Mouse (Mus musculus) thymus, adult 2 months (tissue): Measurements from ENCODE around the gene AB124611. TPM values are rescaled to one million over a fixed set of nuclear protein-coding genes. Genes with fewer than 3 reads are reported as not detected.

ENCODE experiments used
- DNase-seq: peaks from one replicate; pipeline ENCODE4 v3.0.0; 2021
- H3K27ac ChIP-seq: fragments of 200-500 bp; 2 replicates; pipeline ENCODE4 v1.5.1; 2012; ENCODE audit warnings: low read length, control low read depth; ENCODE audit not compliant: control insufficient read depth, insufficient read depth
- H3K27me3 ChIP-seq: fragments of 200-500 bp; 2 replicates; pipeline ENCODE4 v1.6.1; 2012; ENCODE audit warnings: mild to moderate bottlenecking, low read length, moderate library complexity, mixed read lengths; ENCODE audit not compliant: control insufficient read depth, insufficient read depth
- H3K36me3 ChIP-seq: fragments of 200-500 bp; 2 replicates; pipeline ENCODE4 v1.6.1; 2012; ENCODE audit warnings: mild to moderate bottlenecking, low read length, moderate library complexity; ENCODE audit not compliant: control insufficient read depth, insufficient read depth
- H3K4me1 ChIP-seq: fragments of 200-500 bp; replicated peaks from 2 replicates; pipeline ENCODE4 v1.6.1; 2012; ENCODE audit warnings: low read length; ENCODE audit not compliant: control insufficient read depth, insufficient read depth
- H3K4me3 ChIP-seq: fragments of 200-500 bp; 2 replicates; pipeline ENCODE4 v1.5.1; 2012; ENCODE audit warnings: mild to moderate bottlenecking, low read length, control low read depth, moderate library complexity; ENCODE audit not compliant: control insufficient read depth, insufficient read depth
- CTCF ChIP-seq: fragments of 200-500 bp; IDR thresholded peaks from 2 replicates; pipeline ENCODE4 v1.5.1; 2012; ENCODE audit warnings: mild to moderate bottlenecking, control low read depth, low read length, moderate library complexity, borderline replicate concordance; ENCODE audit not compliant: control insufficient read depth, poor library complexity, insufficient read depth; ENCODE audit errors: extremely low read depth
- POLR2A ChIP-seq: fragments of 200-500 bp; IDR thresholded peaks from 2 replicates; pipeline ENCODE4 v1.6.1; 2012; ENCODE audit warnings: mild to moderate bottlenecking, low read length, control low read depth, moderate library complexity; ENCODE audit not compliant: control insufficient read depth, poor library complexity, insufficient read depth; ENCODE audit errors: extremely low read depth
- WGBS: fragments of 180-500 bp; shearing (Covaris S2); methylation state at CpG from one replicate; pipeline ENCODE4 v1.1.7; 2018; 5-methylcytosine and 5-hydroxymethylcytosine counted together
- polyA plus RNA-seq: library from polyadenylated mRNA; depleted of rRNA; stranded (reverse); fragments of >200 nt; gene quantifications from 2 replicates; pipeline ENCODE4 v1.2.3, GENCODE M21; 2012

AB124611 gene
- polyA plus RNA-seq, 1 experiment: 31.1 TPM

- H3K4me1 ChIP-seq: peaks cover 8% of the 10 kb centered on the region
- no peaks in the 10 kb centered on the region for H3K36me3 ChIP-seq
- WGBS: 94% methylated on average over 2 of the region's 2 CpGs
Measured at GRCm38 (mm10) chr9:21551049-21551448, 25.1 kb downstream of the AB124611 start.

GRCm38 (mm10) chr9:21553607-21554273 lies 27.8 kb downstream of the AB124611 start:
- Histone ChIP-seq H3K27me3 (no peaks in the 10 kb centered on the region), H3K36me3 (no peaks in the 10 kb centered on the region), H3K27ac (no peak overlapping the region), H3K4me3 (no peak overlapping the region), H3K4me1 (no peaks in the 10 kb centered on the region)
- 90% methylated on average over 6 of the region's 6 CpGs for WGBS
- DNase-seq: no peak
- TF ChIP-seq CTCF (no peak), POLR2A (no peak)

More at GRCm38 (mm10) chr9:21551049-21551448, 25.1 kb downstream of the AB124611 start:
- no peaks in the 10 kb centered on the region for H3K27me3 ChIP-seq
- no peak for TF ChIP-seq POLR2A
- no peak for TF ChIP-seq CTCF
- no peak for DNase-seq
- no peak overlapping the region for H3K27ac ChIP-seq
- H3K4me3 ChIP-seq: no peak overlapping the region

- no peak for TF ChIP-seq CTCF
- TF ChIP-seq POLR2A: no peak
- no peaks in the 10 kb centered on the region for H3K27me3 ChIP-seq
- DNase-seq: no peak
- H3K4me1 ChIP-seq: no peaks in the 10 kb centered on the region
- H3K36me3 ChIP-seq: no peaks in the 10 kb centered on the region
- H3K4me3 ChIP-seq: no peak overlapping the region
- no peak overlapping the region for H3K27ac ChIP-seq
- 95% methylated on average over 6 of the region's 6 CpGs for WGBS
Measured at GRCm38 (mm10) chr9:21555198-21555742, 29.3 kb downstream of the AB124611 start.

GRCm38 (mm10) chr9:21556996-21557395 lies 31.0 kb downstream of the AB124611 start:
- TF ChIP-seq CTCF (no peak), POLR2A (no peak)
- no peak for DNase-seq
- H3K27ac ChIP-seq: no peak overlapping the region
- no peak overlapping the region for H3K4me3 ChIP-seq
- H3K36me3 ChIP-seq: no peaks in the 10 kb centered on the region
- H3K27me3 ChIP-seq: no peaks in the 10 kb centered on the region
- no peaks in the 10 kb centered on the region for H3K4me1 ChIP-seq
- 92% methylated on average over 2 of the region's 2 CpGs for WGBS

- Histone ChIP-seq H3K4me1 (no peaks in the 10 kb centered on the region), H3K27ac (no peak overlapping the region), H3K36me3 (no peaks in the 10 kb centered on the region), H3K4me3 (no peak overlapping the region), H3K27me3 (no peaks in the 10 kb centered on the region)
- no peak for TF ChIP-seq POLR2A
- TF ChIP-seq CTCF: no peak
- WGBS: 97% methylated on average over 2 of the region's 2 CpGs
- no peak for DNase-seq
Measured at GRCm38 (mm10) chr9:21557556-21557955, 31.6 kb downstream of the AB124611 start.

- no peaks in the 10 kb centered on the region for H3K4me1 ChIP-seq
- H3K27me3 ChIP-seq: no peaks in the 10 kb centered on the region
- H3K27ac ChIP-seq: no peak overlapping the region
- DNase-seq: no peak
- H3K36me3 ChIP-seq: no peaks in the 10 kb centered on the region
- no peak for TF ChIP-seq CTCF
- no peak for TF ChIP-seq POLR2A
- H3K4me3 ChIP-seq: no peak overlapping the region
- 94% methylated on average over 4 of the region's 4 CpGs for WGBS
Measured at GRCm38 (mm10) chr9:21558366-21558765, 32.4 kb downstream of the AB124611 start.

- Histone ChIP-seq H3K4me1 (no peaks in the 10 kb centered on the region), H3K27ac (no peak overlapping the region), H3K27me3 (no peaks in the 10 kb centered on the region), H3K36me3 (no peaks in the 10 kb centered on the region), H3K4me3 (no peak overlapping the region)
- TF ChIP-seq POLR2A: no peak
- no peak for TF ChIP-seq CTCF
- DNase-seq: no peak
- over 99% methylated on average over 3 of the region's 3 CpGs for WGBS
Measured at GRCm38 (mm10) chr9:21559151-21559550, 33.2 kb downstream of the AB124611 start.

- DNase-seq: no peak
- no peak for TF ChIP-seq CTCF
- no peak for TF ChIP-seq POLR2A
- Histone ChIP-seq H3K4me3 (no peak overlapping the region), H3K27ac (no peak overlapping the region), H3K4me1 (peaks cover 3% of the 10 kb centered on the region; the same call in 1 of the 2 replicates), H3K27me3 (no peaks in the 10 kb centered on the region), H3K36me3 (no peaks in the 10 kb centered on the region)
- WGBS: 85% methylated on average over 1 of the region's 1 CpGs
Measured at GRCm38 (mm10) chr9:21564420-21564819, 38.4 kb downstream of the AB124611 start.
